Mouse (Mus musculus) CH12.LX (cell line): Measurements from ENCODE around the gene Fam168a.

Source experiments
- CHD1 ChIP-seq: IDR thresholded peaks from 2 replicates; pipeline ENCODE4 v1.6.1; 2012; ENCODE audit warnings: low read depth, low read length, improper control_type of control experiment, inconsistent platforms
- CHD2 ChIP-seq: IDR thresholded peaks from 2 replicates; pipeline ENCODE4 v1.6.1; 2011; ENCODE audit warnings: low read length, improper control_type of control experiment
- CTCF ChIP-seq, 2 experiments: IDR thresholded peaks in 1 of 2; conservative IDR thresholded peaks in 1 of 2; 2 replicates each; pipeline ENCODE4 v1.5.1; 2011 to 2012; ENCODE audit warnings: low read depth in 2 of 2, low read length in 2 of 2, improper control_type of control experiment in 1 of 2, inconsistent platforms in 1 of 2, mild to moderate bottlenecking in 1 of 2, moderate library complexity in 1 of 2
- E2F4 ChIP-seq: IDR thresholded peaks from 2 replicates; pipeline ENCODE4 v1.6.1; 2011; ENCODE audit warnings: low read depth, low read length, improper control_type of control experiment; ENCODE audit not compliant: insufficient replicate concordance
- EP300 ChIP-seq: IDR thresholded peaks from 2 replicates; pipeline ENCODE4 v1.6.1; 2011; ENCODE audit warnings: low read length, improper control_type of control experiment
- HCFC1 ChIP-seq: IDR thresholded peaks from 2 replicates; pipeline ENCODE4 v1.6.1; 2012; ENCODE audit warnings: low read depth, mild to moderate bottlenecking, inconsistent platforms, low read length, improper control_type of control experiment
- KAT2A ChIP-seq: IDR thresholded peaks from 2 replicates; pipeline ENCODE4 v1.6.1; 2012; ENCODE audit warnings: low read length, improper control_type of control experiment, inconsistent platforms; ENCODE audit not compliant: insufficient replicate concordance
- MAFK ChIP-seq: IDR thresholded peaks from 2 replicates; pipeline ENCODE4 v1.6.1; 2011; ENCODE audit warnings: low read length, improper control_type of control experiment; ENCODE audit not compliant: insufficient replicate concordance
- MEF2A ChIP-seq: IDR thresholded peaks from 2 replicates; pipeline ENCODE4 v1.6.1; 2014; ENCODE audit warnings: low read depth, mild to moderate bottlenecking, inconsistent platforms, low read length, improper control_type of control experiment, borderline replicate concordance
- RCOR1 ChIP-seq: conservative IDR thresholded peaks from 2 replicates; pipeline ENCODE4 v1.6.1; 2012; ENCODE audit warnings: low read depth, mild to moderate bottlenecking, inconsistent platforms, low read length, improper control_type of control experiment
- TBP ChIP-seq: conservative IDR thresholded peaks from 2 replicates; pipeline ENCODE4 v1.6.1; 2011; ENCODE audit warnings: low read depth, low read length, improper control_type of control experiment
- ZC3H11A ChIP-seq: IDR thresholded peaks from 2 replicates; pipeline ENCODE4 v1.6.1; 2012; ENCODE audit warnings: low read depth, mild to moderate bottlenecking, inconsistent platforms, low read length, improper control_type of control experiment

DNA sequence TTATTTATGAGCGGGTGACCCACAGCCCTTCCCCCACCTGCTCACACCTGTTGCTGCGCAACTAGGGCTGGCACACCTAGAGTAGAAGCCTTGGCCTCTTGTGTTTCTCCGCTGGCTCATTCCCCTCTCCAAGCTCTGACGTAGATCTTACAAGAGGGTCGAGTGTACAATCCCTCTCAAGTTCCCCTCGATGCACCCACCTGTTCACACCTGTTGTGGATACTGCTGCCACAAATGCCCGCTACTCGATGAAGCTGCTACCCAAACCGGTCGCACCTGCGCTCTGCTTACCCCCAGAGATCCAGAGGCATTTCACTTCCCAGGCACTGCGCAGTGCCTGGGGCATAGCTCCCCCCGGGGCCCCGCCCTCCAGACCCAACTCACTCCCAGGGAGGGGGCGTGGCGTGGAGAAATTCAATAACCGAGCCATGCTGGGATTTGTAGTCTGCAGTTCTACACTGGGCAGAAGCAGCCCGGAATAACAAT, 48.3 kb upstream of the Fam168a start:
- TF ChIP-seq CHD1 (no peak), ZC3H11A (no peak), EP300 (no peak), MEF2A (no peak), HCFC1 (no peak), KAT2A (no peak), CTCF (conservative IDR thresholded peaks at IDR 0.05 in 1 of 2, IDR thresholded peaks at IDR 0.05 in 1 of 2; ENCODE audit: low read depth in 2 of 2, low read length in 2 of 2) (no peak), CHD2 (no peak), TBP (no peak), E2F4 (no peak), RCOR1 (no peak), MAFK (no peak)
